Mouse (Mus musculus): Measurements from ENCODE around the gene Mogs. TPM values are rescaled to one million over a fixed set of nuclear protein-coding genes. Genes with fewer than 3 reads are reported as not detected.
"Not testable (repeated sequence)": the region's sequence is repeated elsewhere in the genome, so short reads cannot be mapped to it uniquely, and the experiment has no call there.

The Mogs gene
- polyA plus RNA-seq, 1 experiment, result 63.5 TPM

GRCm38 (mm10) chr6:83140044-83140443, 24.7 kb downstream of the Mogs start:
- 87% methylated on average over 8 of the region's 8 CpGs for WGBS
- no peak for DNase-seq (ENCODE audit: low read depth, low spot score)

- WGBS, result 70% methylated on average over 4 of the region's 4 CpGs
Observed at GRCm38 (mm10) chr6:83141636-83142035, 26.3 kb downstream of the Mogs start.

GRCm38 (mm10) chr6:83142211-83142731, 27.0 kb downstream of the Mogs start:
- DNase-seq (ENCODE audit: low read depth, low spot score), result no peak
- WGBS, result 58% methylated on average over 41 of the region's 41 CpGs

More at GRCm38 (mm10) chr6:83141636-83142035, 26.3 kb downstream of the Mogs start:
- DNase-seq (ENCODE audit: low read depth, low spot score), result no peak

- WGBS, result 89% methylated on average over 11 of the region's 11 CpGs
- no peak for DNase-seq (ENCODE audit: low read depth, low spot score)
Observed at GRCm38 (mm10) chr6:83142886-83143285, 27.6 kb downstream of the Mogs start.

GRCm38 (mm10) chr6:83145209-83145608, 29.9 kb downstream of the Mogs start:
- 37% methylated on average over 2 of the region's 2 CpGs for WGBS
- no peak for DNase-seq (ENCODE audit: low read depth, low spot score)

- WGBS, result 80% methylated on average over 9 of the region's 9 CpGs
- no peak for DNase-seq (ENCODE audit: low read depth, low spot score)
Observed at GRCm38 (mm10) chr6:83145805-83146204, 30.5 kb downstream of the Mogs start.

- 64% methylated on average over 7 of the region's 7 CpGs for WGBS
- no peak for DNase-seq (ENCODE audit: low read depth, low spot score)
Observed at GRCm38 (mm10) chr6:83147280-83147679, 32.0 kb downstream of the Mogs start.

- WGBS, result 71% methylated on average over 8 of the region's 8 CpGs
- DNase-seq (ENCODE audit: low read depth, low spot score), result no peak
Observed at GRCm38 (mm10) chr6:83151721-83152120, 36.4 kb downstream of the Mogs start.

- WGBS, result 78% methylated on average over 12 of the region's 12 CpGs
- DNase-seq (ENCODE audit: low read depth, low spot score), result no peak
Observed at GRCm38 (mm10) chr6:83153038-83153437, 37.7 kb downstream of the Mogs start.

- WGBS, result 47% methylated on average over 5 of the region's 5 CpGs
Observed at GRCm38 (mm10) chr6:83153485-83153884, 38.2 kb downstream of the Mogs start.

GRCm38 (mm10) chr6:83155552-83156238, 40.4 kb downstream of the Mogs start:
- 8% methylated on average over 23 of the region's 23 CpGs for WGBS
- no peak for DNase-seq (ENCODE audit: low read depth, low spot score)

More at GRCm38 (mm10) chr6:83153485-83153884, 38.2 kb downstream of the Mogs start:
- no peak for DNase-seq (ENCODE audit: low read depth, low spot score)

- WGBS, result 2% methylated on average over 32 of the region's 32 CpGs
- no peak for DNase-seq (ENCODE audit: low read depth, low spot score)
Observed at GRCm38 (mm10) chr6:83156259-83156684, 41.0 kb downstream of the Mogs start, which contains the start of the genes Wdr54 and 1700003E16Rik. Gene Wdr54 (minus strand): TSS chr6:83156397. Gene 1700003E16Rik (plus strand): TSS chr6:83156404.

- 14% methylated on average over 3 of the region's 3 CpGs for WGBS
Observed at GRCm38 (mm10) chr6:83159456-83159855, 44.2 kb downstream of the Mogs start.

GRCm38 (mm10) chr6:83161442-83161841, 46.1 kb downstream of the Mogs start:
- 33% methylated on average over 19 of the region's 19 CpGs for whole genome bisulfite sequencing
- DNase-seq (ENCODE audit: low read depth, low spot score), result no peak

More at GRCm38 (mm10) chr6:83159456-83159855, 44.2 kb downstream of the Mogs start:
- not testable (repeated sequence) for DNase-seq (ENCODE audit: low read depth, low spot score)

- DNase-seq (ENCODE audit: low read depth, low spot score), result no peak
- WGBS, result under 1% methylated on average over 49 of the region's 49 CpGs
Observed at GRCm38 (mm10) chr6:83161921-83162641, 46.8 kb downstream of the Mogs start.

GRCm38 (mm10) chr6:83162701-83163100, 47.4 kb downstream of the Mogs start:
- WGBS, result under 1% methylated on average over 8 of the region's 8 CpGs

GRCm38 (mm10) chr6:83165026-83165606, 49.8 kb downstream of the Mogs start:
- no peak for DNase-seq (ENCODE audit: low read depth, low spot score)

More at GRCm38 (mm10) chr6:83162701-83163100, 47.4 kb downstream of the Mogs start:
- DNase-seq (ENCODE audit: low read depth, low spot score), result peak; percentile 81

GRCm38 (mm10) chr6:83165607-83166242, 50.4 kb downstream of the Mogs start, which contains the start of gene Dctn1:
Gene Dctn1 (plus strand): TSS chr6:83165920.
- peak; percentile 82 for DNase-seq (ENCODE audit: low read depth, low spot score)
- under 1% methylated on average over 58 of the region's 58 CpGs for WGBS

More at GRCm38 (mm10) chr6:83165026-83165606, 49.8 kb downstream of the Mogs start:
- under 1% methylated on average over 6 of the region's 6 CpGs for WGBS

- DNase-seq (ENCODE audit: low read depth, low spot score), result no peak
- WGBS, result under 1% methylated on average over 12 of the region's 12 CpGs
Observed at GRCm38 (mm10) chr6:83166243-83166630, 50.9 kb downstream of the Mogs start.
